Mouse (Mus musculus): Measurements from ENCODE around the gene Saa2.

The Saa2 gene

DNA sequence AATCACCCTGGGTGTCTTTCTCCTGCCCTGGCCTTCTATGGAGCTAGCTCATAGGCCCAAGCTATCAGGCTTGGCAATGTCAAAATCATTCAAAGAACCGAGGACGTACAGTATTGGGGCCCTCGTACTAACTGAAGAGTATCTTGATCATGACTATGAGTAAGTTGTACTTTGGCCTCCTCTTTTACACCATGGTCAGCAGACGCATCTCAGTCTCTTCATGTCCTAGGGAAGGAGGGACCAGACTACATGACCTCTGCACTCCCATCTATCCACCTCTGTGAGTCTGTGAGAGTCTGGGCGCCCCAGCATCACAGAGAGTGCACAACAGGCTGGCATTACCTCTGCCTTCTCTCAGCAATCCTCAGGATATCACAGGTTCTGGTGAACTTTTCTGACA is 11.0 kb downstream of the Saa2 start:
- DNase-seq (ENCODE audit: low spot score in 2 of 2) = no peak

DNA sequence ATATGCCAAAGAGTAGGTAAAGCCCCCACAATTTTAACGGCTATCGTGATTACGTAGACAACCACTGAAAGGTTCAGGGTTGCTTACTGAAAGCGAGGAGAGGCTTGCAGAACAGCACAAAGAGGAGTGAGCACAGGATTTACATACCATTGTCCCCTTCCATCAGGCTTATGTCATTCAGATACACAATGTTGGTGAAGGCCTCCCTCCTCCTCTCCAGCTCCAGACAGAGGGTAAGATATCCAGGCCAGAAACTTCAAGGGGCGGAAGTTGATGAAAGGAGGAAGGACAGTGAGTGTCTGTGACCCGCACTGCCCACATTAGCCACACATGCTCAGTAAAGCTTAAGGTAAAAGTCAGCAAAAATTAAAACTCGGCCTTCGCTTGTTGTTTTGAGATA is 13.1 kb downstream of the Saa2 start:
- DNase-seq (ENCODE audit: low spot score in 2 of 2) = no peak

DNA sequence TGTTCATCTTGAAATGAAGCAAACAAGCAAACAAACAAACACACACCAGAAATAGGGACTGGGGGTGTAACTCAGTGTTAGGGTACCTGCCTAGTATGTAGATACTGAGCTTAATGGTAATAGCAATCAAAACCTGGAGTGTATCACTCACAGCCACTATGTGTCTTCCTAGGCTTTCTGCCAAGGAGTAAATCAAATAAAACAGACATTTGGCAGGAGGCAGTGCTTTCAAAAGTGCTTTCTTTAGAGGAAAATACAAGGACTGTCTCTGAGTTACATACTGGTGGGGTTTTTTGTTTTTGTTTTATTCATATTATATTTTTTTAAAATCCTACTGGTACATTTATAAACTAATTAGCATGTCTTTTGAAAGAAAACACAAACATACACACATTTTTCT is 15.8 kb downstream of the Saa2 start:
- no peak for DNase-seq (ENCODE audit: low spot score in 2 of 2)

DNA sequence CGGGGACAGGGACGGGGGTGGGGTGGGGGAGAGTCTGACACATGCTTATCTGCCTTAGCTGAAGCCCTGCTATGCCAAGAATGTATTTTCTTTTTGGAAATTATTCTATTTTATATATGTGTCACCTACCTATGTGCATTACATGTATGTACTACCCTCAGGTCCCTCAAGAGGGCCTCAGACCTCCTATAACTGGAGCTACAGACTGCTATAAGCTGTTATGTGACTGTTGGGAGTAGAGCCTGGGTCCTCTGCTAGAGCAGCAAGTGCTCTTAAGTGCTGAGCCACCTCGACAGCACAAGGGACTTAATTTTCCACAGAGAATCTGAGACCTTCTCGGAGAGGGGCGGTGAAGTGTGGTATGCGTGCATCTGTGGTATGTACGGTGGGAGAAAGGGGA is 16.9 kb downstream of the Saa2 start:
- DNase-seq (ENCODE audit: low spot score in 2 of 2) = no peak

DNA sequence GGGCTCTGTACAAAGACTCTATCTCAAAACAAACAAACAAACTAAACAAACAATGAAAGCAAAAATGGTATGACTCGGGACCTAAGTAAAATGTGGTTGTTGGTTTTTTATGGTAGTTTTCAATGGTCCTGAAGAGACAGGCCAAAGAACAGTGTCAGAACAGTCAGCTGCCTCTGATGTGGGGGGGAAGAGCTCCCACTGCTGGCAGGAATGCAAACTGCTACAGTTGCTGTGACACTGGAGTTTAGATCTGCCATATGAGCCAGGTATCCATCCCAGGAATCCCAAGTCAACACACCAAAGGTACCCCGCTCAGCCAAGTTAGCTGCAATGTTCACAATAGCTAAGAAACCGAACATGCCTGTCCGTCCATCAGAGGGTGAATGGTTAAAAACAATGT is 19.1 kb downstream of the Saa2 start:
- DNase-seq (ENCODE audit: low spot score in 2 of 2) = peak; percentile 12 to 26

DNA sequence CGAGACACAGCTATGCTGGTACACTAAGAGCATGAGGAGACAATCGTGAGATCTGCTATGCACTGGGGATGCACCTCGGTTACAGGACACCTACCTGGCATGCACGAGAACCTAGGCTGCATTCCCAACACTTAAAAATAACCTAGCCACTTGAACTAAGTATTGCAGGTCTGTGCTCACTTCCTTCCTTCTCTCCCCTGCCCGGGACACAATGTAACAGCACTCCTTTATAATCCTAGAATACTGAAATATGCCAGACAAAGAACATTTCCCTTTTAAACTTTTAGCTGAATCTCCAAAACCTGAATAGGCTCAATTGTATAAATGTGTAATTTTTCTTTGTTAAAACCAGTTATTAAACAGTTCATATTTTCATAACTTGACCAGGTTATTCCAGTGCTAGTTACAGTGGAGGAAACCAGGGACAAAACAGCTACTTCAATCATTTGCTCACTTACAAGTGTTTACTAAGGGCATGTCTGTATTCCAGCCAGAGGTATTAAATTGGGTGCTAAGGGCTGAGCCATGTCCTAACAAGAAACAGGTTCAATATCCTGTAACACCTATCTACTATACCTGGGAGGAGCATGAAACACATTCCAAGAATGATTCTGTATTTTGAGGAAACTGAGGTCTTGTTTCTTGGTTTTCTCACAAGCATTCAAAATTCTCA is 37.7 kb downstream of the Saa2 start:
- DNase-seq (ENCODE audit: low spot score in 2 of 2) = no peak

DNA sequence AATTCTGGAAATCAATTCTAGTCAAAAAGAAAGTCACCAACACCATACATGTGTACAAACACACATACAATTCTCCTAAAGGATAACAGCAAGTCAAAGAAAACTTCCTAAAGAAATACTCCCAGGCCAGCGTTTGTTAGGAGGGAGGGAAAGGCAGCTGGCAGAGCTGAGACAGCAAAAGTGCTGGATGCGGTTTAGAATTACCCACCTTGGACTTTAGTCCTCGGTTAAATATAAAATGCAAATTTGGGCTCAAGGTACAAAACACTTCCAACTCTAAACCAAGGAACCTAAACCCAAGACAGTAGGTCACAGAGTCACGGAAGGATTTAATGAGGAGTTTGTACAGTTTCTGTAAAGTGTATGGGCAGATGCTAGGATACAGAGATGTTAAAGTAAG is 42.3 kb downstream of the Saa2 start:
- DNase-seq (ENCODE audit: low spot score in 2 of 2) = no peak

DNA sequence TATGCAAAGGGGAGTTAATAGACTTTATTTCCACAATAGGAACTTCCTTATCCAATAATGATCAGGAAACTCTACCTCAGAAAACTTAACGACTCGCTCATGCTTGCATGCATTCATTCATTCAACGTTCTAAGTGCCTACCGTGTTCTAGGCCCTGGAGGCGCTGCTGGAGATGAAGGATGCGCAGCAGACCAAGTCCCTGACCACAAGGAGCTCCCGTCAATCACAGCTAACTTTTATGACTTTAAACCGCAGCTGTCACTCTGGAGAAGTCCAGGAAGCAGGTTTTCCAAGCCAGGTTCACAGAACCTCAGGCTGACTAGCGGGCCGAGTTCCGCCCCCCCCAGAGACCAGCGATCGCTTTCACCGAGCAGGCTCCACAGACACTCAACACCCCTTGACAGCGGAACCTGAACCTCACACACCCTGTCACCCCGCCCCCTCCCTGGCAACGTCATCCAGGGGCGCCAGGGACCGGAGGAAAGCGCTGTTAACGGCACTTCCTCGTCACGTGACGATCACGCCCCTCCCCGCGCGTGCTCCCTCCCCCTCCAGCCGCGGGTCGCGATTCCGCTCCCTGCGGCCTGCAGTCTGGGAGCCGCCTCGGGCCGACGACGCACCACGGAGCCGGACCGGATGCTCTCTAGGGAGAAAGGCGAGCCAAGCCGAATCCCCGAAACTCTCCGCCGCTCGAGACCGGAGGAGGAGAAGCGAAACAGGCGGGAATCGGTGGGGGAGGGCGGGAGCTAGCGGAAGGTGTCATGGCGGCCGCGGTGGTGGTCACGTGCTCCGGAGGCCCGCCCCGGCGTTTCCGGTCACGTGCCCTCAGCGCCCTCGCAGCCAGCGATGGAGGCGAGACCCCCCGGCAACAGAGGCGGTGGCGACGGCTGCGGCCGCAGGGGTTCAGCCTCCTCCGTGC is 44.0 kb downstream of the Saa2 start, which contains the start of the genes Hps5 and Gtf2h1:
Hps5 (minus strand) TSS at position 778 of the 919 bp plus-strand sequence.
Gtf2h1 (plus strand) TSS at position 817 of the 919 bp plus-strand sequence.
- peak; percentile 94 to 97 for DNase-seq (ENCODE audit: low spot score in 2 of 2)

DNA sequence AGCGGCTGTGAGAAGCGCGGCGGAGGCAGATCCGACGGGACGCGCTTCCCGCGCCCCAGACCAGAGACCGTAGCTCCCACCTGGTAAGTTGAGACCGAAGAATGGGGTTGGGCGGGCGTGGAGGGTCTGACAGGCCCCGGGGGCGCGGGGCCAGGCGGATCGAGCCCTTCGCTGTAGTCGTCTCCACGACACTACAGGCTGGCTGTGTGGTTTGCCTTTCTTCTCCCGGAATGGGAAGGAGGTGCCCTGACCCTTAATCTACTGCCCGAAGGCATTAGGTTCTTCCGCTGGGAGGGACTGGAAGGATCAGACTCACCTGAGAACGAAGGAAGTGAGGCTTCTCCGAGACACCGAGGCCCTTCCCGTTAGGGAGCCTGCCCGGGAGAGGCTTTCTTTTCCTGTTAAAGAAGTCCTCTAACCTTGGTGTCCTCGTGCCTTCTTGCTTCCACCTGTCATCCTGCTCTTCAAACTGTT is 44.7 kb downstream of the Saa2 start:
- DNase-seq (ENCODE audit: low spot score in 2 of 2) = no peak

DNA sequence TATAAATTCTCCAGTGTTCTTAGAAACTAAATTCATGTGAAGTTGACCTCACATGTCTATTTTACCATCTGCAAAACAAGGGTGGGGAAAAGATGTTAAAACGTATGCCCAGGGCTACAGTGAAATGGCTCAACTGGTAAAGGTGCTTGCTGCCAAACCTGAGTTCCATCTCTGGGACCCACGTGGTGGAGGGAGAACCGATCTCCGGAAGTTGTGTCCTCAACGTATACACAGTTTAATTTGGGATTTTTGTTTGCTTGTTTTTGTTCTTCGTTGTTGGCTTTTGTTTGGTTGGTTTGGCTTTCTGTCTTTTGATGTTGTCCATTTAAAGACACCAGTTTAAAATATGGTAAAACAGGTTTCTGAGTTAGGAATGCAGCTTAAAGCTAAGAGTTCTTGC is 45.2 kb downstream of the Saa2 start:
- DNase-seq (ENCODE audit: low spot score in 2 of 2) = no peak

Data from frontal cortex, postnatal 25 days (tissue).